Mouse (Mus musculus) retina, postnatal 1 day (tissue): ENCODE measurements at regions not wholly inside any gene's neighbourhood (a gene's known extent, or its start where the extent isn't known, plus 50 kb on each side); places are given as distances from the start of the nearest gene placed in this dataset.

ENCODE experiments used
- DNase-seq: peaks from one replicate; pipeline ENCODE4 v3.0.0-alpha.2; 2012

GRCm38 (mm10) chr13:28750949-28751692 lies 202.4 kb downstream of the Sox4 start:
- DNase-seq, result no peak

GRCm38 (mm10) chr13:28740158-28740670 lies 213.3 kb downstream of the Sox4 start:
- no peak for DNase-seq

- DNase-seq, result peak; percentile 69
Measured at GRCm38 (mm10) chr13:28738160-28739100, 215.1 kb downstream of the Sox4 start.

DNA sequence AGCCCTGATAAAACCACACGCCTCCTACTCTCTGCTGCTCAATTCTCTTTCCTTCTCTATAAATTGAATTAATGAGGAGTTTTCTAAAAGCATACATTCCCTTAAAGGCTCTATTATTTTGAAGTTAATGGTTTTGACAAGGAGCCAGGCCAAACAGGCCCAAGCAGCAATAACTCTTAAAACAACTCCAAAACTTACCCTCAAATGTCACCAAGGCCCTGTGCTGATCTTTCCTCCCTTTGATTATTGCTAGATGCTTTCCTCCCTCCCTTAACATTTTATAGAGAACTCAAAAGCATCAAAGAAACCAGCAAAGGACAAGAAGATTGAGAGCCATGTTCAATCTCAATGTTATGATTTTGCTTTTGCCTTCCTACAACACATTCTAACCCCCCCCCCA lies 221.0 kb downstream of the Sox4 start:
- no peak for DNase-seq

DNA sequence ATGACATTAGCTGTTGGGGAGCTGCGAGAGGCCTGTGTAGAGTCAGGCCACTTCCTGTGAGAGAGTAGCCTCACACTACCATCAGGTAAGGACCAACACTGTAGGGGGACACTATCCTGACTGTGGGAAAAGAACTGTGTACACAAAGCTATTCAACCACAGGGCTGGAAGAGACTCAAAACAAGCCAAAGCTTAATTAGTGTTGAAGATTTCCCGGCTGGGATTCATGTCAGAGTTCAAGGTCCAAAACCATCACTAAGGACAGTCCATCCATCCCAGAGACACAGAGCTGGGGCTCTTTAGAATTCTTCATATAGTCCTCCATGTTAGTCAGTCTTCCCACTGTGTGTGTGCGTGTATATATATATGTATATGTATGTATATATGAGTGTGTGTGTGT lies 221.5 kb downstream of the Sox4 start:
- DNase-seq, result no peak

DNA sequence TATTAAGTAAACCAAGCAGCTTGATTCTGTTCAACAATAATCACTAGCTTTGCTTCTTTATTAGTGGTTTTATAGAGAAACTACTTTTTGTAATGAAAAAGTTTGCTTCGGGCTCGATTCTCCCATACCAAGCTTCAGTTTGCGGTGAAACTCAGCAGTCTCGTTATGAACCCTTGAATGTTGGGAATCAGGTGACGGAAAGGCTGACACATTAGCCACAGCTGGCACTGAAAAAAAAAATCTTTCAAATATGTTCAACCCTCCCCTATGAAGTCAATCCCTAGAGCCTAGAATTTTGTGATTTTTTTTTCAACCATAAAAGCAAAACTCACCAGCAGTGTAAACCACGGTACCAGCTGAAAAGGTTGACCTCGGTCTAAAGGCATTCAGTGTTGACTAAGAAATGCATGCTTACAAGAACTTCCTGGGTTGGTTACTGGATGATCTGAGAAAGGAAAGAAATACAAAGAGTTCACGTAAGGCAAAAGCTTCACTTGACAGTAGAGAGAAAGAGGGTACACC lies 223.4 kb downstream of the Sox4 start:
- no peak for DNase-seq

DNA sequence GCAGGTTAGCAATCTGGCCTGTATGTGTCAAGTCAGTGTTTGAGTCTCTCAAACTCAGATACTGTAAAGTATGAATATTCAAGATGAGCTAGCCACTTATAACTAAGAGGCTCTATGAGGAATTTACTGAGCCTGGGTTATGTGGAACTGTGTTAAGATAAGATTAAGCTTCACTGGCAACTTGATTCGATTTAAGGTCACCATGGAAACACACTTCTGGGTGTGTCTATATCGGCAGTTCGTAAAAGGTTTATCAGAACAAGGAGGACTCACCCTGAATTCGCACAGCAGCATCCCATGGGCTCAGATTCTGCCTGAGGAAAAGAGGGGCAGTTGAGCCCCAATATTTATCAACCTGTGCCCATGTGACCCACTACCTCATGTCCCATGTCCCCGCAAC lies 224.7 kb downstream of the Sox4 start:
- no peak for DNase-seq

DNA sequence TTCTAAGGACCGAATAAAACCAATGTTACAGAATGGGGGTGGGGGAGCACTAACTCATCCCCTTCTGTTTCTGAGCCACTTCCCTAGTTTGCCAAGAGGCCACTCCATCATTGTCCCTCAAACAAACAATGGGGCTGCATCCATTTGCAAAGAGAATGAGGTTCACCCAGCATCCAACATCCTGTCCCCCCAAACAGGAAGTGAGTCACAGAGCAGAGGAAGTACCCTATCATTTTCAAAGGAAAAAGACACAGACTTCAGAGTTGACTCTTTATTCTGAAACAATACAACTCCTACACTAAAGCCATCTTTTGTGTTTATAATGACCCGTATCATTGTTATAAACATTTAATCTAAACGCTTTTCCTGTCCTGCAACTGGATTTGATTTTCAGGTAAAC lies 229.2 kb downstream of the Sox4 start:
- DNase-seq, result no peak

DNA sequence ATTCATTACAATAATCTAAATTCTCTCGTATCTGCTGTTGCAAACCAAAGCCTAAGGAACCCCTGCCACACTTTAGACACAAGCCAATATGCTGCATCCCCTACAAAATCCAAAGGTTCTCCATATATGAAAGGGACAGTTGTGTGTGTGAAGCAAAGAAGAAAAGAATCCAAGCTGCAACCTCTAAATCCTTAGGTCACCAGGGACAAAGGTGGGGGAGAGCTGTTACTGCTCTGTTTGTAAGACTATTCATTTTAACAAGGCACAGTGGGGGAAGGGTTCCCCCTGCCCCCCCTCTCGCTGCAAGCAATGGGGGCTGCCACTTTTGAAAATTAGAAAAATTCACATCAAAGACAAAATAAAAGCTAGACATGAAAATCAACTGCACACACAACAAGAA lies 231.4 kb downstream of the Sox4 start:
- DNase-seq, result no peak

DNA sequence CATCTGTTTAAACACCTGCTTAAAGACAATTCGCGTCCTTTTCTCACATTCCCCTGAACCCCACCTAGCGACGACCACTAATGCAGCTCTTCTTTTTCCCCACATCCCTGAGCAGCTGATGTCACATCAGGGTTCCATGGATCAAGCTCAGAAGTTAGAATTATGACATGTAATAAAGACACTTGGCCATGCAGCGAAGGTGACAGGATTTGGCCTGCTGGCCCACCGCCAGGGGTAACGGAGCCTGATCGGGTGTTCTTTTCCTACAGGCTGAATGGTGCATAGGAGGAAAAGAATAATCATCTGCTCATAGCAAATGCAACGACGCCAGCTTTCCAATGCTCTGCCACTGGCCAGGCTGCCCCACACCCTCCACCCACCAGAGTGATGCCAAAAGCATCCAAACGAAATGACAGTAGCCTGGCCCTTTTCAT lies 231.9 kb downstream of the Sox4 start:
- peak; percentile 53 for DNase-seq

- DNase-seq, result peak; percentile 30
Measured at GRCm38 (mm10) chr13:28720639-28721239, 232.8 kb downstream of the Sox4 start.

GRCm38 (mm10) chr13:28720169-28720568 lies 233.3 kb downstream of the Sox4 start:
- no peak for DNase-seq

GRCm38 (mm10) chr13:28718868-28719265 lies 234.6 kb downstream of the Sox4 start:
- DNase-seq, result no peak

DNA sequence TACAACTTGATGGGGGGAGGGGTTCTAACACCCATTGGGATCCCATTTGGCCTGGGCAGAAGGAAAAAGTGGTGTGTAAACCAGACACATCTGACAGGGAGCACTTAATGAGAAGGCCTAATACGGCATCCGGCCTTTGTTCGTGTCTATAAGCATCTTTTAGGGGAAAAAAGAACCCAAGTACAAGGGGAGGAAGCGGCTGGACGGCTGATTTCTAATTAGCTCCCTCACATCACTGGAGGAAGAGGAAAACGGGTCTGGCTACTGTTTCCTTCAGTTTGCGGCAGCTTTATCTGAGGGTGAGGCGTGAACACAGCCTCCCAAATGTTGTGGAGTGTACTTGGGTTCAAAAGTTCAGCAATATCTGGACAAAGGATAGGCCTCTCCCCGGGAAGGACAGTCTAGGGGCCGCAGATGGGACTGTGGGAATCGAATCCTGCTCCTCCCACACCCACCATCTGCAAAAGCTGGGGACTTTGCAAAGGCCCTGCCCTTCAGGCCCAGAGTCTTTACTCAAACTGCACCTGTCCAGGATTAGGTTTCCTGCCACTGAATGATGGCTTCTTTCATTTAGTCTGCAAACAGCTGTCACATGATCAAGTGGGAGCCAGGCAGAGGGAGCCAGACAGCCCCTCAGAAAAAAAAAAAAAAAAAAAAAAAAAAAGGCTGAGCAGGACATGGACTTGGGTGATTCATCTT lies 235.2 kb downstream of the Sox4 start:
- DNase-seq, result peak; percentile 88

DNA sequence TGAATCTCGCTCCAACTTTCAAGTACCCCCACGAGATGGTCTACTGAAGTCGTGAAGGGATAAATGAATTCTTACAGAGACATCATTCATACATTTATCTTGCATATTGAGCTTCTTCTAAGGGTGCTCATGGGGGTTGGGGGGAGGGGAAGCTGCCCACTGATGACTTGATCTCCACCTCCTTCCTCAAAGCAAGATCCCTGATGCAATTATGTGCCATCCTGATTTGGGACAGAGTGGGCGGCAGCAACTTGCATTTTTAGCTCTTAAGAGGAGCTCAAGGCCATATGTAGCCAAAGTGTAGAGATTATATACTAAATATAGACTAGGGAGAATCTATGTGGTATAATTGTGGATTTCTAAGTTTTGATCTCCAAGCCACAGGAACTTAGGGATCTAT lies 236.1 kb downstream of the Sox4 start:
- no peak for DNase-seq

DNA sequence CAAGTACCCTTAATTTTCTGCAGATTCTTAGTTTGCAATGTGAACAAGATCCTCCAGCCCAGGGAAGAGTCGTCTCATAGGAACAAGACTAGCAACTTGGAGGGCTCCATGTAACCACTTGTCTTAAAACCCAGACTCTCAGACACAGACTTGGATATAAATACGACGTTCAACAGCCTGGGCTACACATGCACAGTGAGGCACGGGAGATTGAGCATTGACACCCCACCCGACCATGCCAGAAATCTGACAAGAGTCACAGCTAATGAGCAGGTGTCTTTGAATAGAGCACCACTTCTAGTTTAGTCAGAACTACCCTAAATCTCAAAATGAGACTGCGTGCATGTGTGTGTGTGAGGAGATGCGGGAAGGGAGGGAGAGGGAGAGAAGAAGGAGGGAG lies 243.5 kb downstream of the Sox4 start:
- no peak for DNase-seq

GRCm38 (mm10) chr13:28701309-28701708 lies 252.2 kb downstream of the Sox4 start:
- DNase-seq, result no peak

DNA sequence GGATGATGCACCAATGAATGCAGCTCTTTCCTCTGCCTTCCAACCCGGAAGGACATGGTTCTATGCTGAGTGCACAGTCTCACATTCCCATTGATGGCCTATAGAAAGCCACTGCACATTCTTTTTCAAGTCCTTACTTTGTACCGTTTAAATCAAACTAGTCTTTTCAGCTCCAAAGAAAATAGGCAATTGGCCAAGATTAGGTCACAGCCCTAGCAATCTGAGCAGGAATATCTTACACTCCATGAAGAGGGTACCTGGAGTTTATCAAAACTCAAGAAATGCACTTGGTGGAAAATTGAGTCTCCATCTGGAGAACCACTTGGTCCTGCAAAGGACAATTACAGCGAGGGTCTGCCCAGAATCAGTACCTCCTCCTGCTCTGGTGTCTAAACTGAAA lies 253.4 kb downstream of the Sox4 start:
- no peak for DNase-seq

- no peak for DNase-seq
Measured at GRCm38 (mm10) chr13:28699490-28700032, 254.0 kb downstream of the Sox4 start.

- DNase-seq, result peak; percentile 45
Measured at GRCm38 (mm10) chr13:28697796-28698678, 255.5 kb downstream of the Sox4 start.

GRCm38 (mm10) chr13:28693078-28693477 lies 260.4 kb downstream of the Sox4 start:
- no peak for DNase-seq
